Mouse (Mus musculus) mouse embryonic stem cell (cell line): ENCODE results near the gene Gpr179.

Experiments used
- in situ Hi-C, 2 experiments: fragments of 300-500 bp; cut with MboI; formaldehyde crosslinking; loops; 1 replicate in 1 of 2; 3 replicates in 1 of 2; pipeline ENCODE4 v1.14.3; 2019 to 2020; ENCODE audit warnings: low sequenced_read_pairs in 2 of 2, low pct_unique_long_range_greater_than_20kb in 1 of 2, mixed read lengths in 1 of 2; ENCODE audit not compliant: unreplicated experiment in 1 of 2

Gene Gpr179

GRCm38 (mm10) chr11:97352027-97352684, at the start of gene Gpr179:
Gene Gpr179 (minus strand): TSS chr11:97352077.
- in situ Hi-C loops, result no loop called here

- in situ Hi-C loops, result no loop called here
Observed at GRCm38 (mm10) chr11:97401082-97401481, 49.2 kb upstream of the Gpr179 start.

- in situ Hi-C loops, result no loop called here
Observed at GRCm38 (mm10) chr11:97399958-97400710, 48.3 kb upstream of the Gpr179 start.

GRCm38 (mm10) chr11:97398506-97398905, 46.6 kb upstream of the Gpr179 start:
- in situ Hi-C loops, result no loop called here

GRCm38 (mm10) chr11:97394146-97394545, 42.3 kb upstream of the Gpr179 start:
- in situ Hi-C loops, result no loop called here

GRCm38 (mm10) chr11:97393658-97394057, 41.8 kb upstream of the Gpr179 start:
- in situ Hi-C loops, result no loop called here

GRCm38 (mm10) chr11:97389127-97389526, 37.2 kb upstream of the Gpr179 start:
- in situ Hi-C loops, result no loop called here

GRCm38 (mm10) chr11:97387811-97388210, 35.9 kb upstream of the Gpr179 start:
- in situ Hi-C loops, result no loop called here

GRCm38 (mm10) chr11:97383764-97384163, 31.9 kb upstream of the Gpr179 start:
- in situ Hi-C loops, result no loop called here

GRCm38 (mm10) chr11:97383017-97383416, 31.1 kb upstream of the Gpr179 start:
- in situ Hi-C loops, result no loop called here

- in situ Hi-C loops, result no loop called here
Observed at GRCm38 (mm10) chr11:97380036-97380435, 28.2 kb upstream of the Gpr179 start.

GRCm38 (mm10) chr11:97373402-97373801, 21.5 kb upstream of the Gpr179 start:
- in situ Hi-C loops, result no loop called here

GRCm38 (mm10) chr11:97372159-97372864, 20.4 kb upstream of the Gpr179 start:
- in situ Hi-C loops, result no loop called here

GRCm38 (mm10) chr11:97370329-97371091, 18.6 kb upstream of the Gpr179 start:
- in situ Hi-C loops, result no loop called here

GRCm38 (mm10) chr11:97368501-97368900, 16.6 kb upstream of the Gpr179 start:
- in situ Hi-C loops, result no loop called here

GRCm38 (mm10) chr11:97365556-97365955, 13.7 kb upstream of the Gpr179 start:
- in situ Hi-C loops, result no loop called here

GRCm38 (mm10) chr11:97363644-97363995, 11.7 kb upstream of the Gpr179 start:
- in situ Hi-C loops, result no loop called here

- in situ Hi-C loops, result no loop called here
Observed at GRCm38 (mm10) chr11:97362943-97363643, 11.2 kb upstream of the Gpr179 start.
